Mouse (Mus musculus): ENCODE measurements around the gene Schip1. TPM values are rescaled to one million over a fixed set of nuclear protein-coding genes. Genes with fewer than 3 reads are reported as not detected.

Schip1 gene
- 10.4 and 11.8 TPM in 2 replicates for polyA plus RNA-seq (2012; rRNA removed)

GRCm38 (mm10) chr3:68064731-68065130, at the start of gene Schip1:
Gene Schip1, plus strand, starts transcription at chr3:68064802.

Other genes starting within 250 kb of the Schip1 start
- not detected in 2 replicates for gene Iqcj, start 172.6 kb upstream of the Schip1 start, polyA plus RNA-seq (2012; rRNA removed)
- gene Iqschfp, start 172.6 kb upstream of the Schip1 start, polyA plus RNA-seq (2012; rRNA removed): 0.27 TPM in 1 of 2 replicates, not detected in the other

Data from colon, adult 2 months (tissue).